Comparison of ENCODE assay signal across 7 mouse cellular contexts in the genomic region with DNA sequence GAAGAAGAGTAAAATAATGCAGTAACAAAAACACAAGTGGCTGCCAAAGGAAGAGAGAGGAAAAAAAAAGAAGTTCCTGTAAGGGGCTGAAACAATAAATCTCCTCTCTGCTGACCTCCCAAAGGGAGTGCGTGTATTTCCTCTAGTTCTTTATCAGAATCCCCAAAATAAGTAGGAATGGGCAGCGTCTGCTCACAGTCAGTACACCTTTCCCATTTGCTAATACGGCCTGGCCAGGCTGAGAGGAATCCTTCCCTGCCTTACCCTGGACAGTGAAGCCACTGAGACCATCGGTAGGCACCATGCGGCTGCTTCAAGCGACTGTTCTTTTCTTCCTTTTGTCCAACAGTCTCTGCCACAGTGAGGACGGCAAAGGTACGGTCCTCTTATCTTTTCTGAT. TPM values are rescaled to one million over a fixed set of nuclear protein-coding genes. Genes with fewer than 3 reads are reported as not detected.
DNase-seq lines count a peak whose midpoint lies in the region; ATAC-seq and TF ChIP-seq lines count a peak whose summit lies in the region.

A gene (plus strand): TSS at position 130 of the 400 bp plus-strand sequence.

- H3K27ac ChIP-seq in heart, embryonic 12.5 days (ENCODE audit: poor library complexity, severe bottlenecking), result peak within 1 kb of the TSS; percentile 81
- no peak within 1 kb of the TSS for H3K27ac ChIP-seq in stomach, postnatal 0 days (replicated peaks)

- no peak for TF ChIP-seq EP300 in stomach, postnatal 0 days (optimal IDR thresholded peaks at IDR 0.05)

- no peak within 1 kb of the TSS for H3K9ac ChIP-seq in heart, embryonic 12.5 days
- H3K9ac ChIP-seq in stomach, postnatal 0 days (ENCODE audit: low read length), result no peak within 1 kb of the TSS

- no peaks in the 10 kb centered on the region for H3K27me3 ChIP-seq in heart, embryonic 12.5 days (replicated peaks)
- no peaks in the 10 kb centered on the region for H3K27me3 ChIP-seq in stomach, postnatal 0 days (ENCODE audit: control insufficient read depth, insufficient read depth, low read length)

- WGBS in heart, embryonic 12.5 days, result 32% methylated on average over 8 of the region's 8 CpGs
- WGBS in stomach, postnatal 0 days, result 60% methylated on average over 8 of the region's 8 CpGs

- H3K4me1 ChIP-seq in heart, embryonic 12.5 days (replicated peaks), result no peaks in the 10 kb centered on the region
- no peaks in the 10 kb centered on the region for H3K4me1 ChIP-seq in stomach, postnatal 0 days (replicated peaks; ENCODE audit: control insufficient read depth, insufficient read depth)

- no peak for TF ChIP-seq CTCF in stomach, postnatal 0 days (IDR thresholded peaks at IDR 0.05; ENCODE audit: low read depth)

- no peaks in the 10 kb centered on the region for H3K9me3 ChIP-seq in heart, embryonic 12.5 days (replicated peaks)
- H3K9me3 ChIP-seq in stomach, postnatal 0 days (ENCODE audit: control insufficient read depth, low read length), result no peaks in the 10 kb centered on the region

- intact Hi-C loops in left cerebral cortex, postnatal 10 days (cut with DNase I), result no loop called here

- H3K36me3 ChIP-seq in heart, embryonic 12.5 days, result no peaks in the 10 kb centered on the region
- no peaks in the 10 kb centered on the region for H3K36me3 ChIP-seq in stomach, postnatal 0 days (ENCODE audit: control insufficient read depth, insufficient read depth, low read length)

- DNase-seq in adrenal gland, adult (ENCODE audit: inconsistent age in 2 of 2, low spot score in 1 of 2), result peak; percentile 21 to 54
- peak; percentile 20 for DNase-seq in adrenal gland, postnatal 10 days
- DNase-seq in kidney, adult 9 months, result peak; percentile 65
- DNase-seq in stomach, postnatal 0 days (ENCODE audit: low spot score), result no peak
- DNase-seq in cerebellum, adult 9-10 months, result no peak
- no peak for DNase-seq in left cerebral cortex, postnatal 10 days (ENCODE audit: extremely low spot score in 1 of 2, low spot score in 2 of 2)

- peak within 1 kb of the TSS; percentile 29 for H3K4me2 ChIP-seq in heart, embryonic 12.5 days
- no peak within 1 kb of the TSS for H3K4me2 ChIP-seq in stomach, postnatal 0 days (replicated peaks; ENCODE audit: low read depth)

- ATAC-seq in heart, embryonic 12.5 days (ENCODE audit: insufficient number of reproducible peaks, low FRiP score), result peak; percentile 36; the same call in 1 of the 2 replicates
- no peak for ATAC-seq in stomach, postnatal 0 days (ENCODE audit: low FRiP score, low TSS enrichment)

- peak within 1 kb of the TSS; percentile 40 for H3K4me3 ChIP-seq in heart, embryonic 12.5 days
- peak within 1 kb of the TSS; percentile 6 for H3K4me3 ChIP-seq in stomach, postnatal 0 days (ENCODE audit: low read depth, low read length)

RNA-seq across cellular contexts. Expression of the gene that starts here (rescaled TPM):
- total RNA-seq in adrenal gland, postnatal 10 days (2021), result 10 to 100 TPM; 75.9 to 78.0 TPM
- 73.8 and 75.8 TPM in 2 replicates for polyA plus RNA-seq in heart, embryonic 12.5 days (2016; fragmentation: Nextera tagmentation; extraction: Ambion mirVana)
- polyA plus RNA-seq in stomach, postnatal 0 days (2015; fragmentation: Nextera tagmentation; extraction: Ambion mirVana), result 18.8 and 19.0 TPM in 2 replicates
- total RNA-seq in left cerebral cortex, postnatal 10 days (2021), result 1 to 10 TPM; 5.7 to 6.3 TPM

Comparison
In these comparisons a context has a peak if more than half of its experiments do, and no peak if none do; other contexts are left out.
1. RNA of the gene that starts here (total RNA-seq): 75.9 to 78.0 TPM in adrenal gland, postnatal 10 days; 5.7 to 6.3 TPM in left cerebral cortex, postnatal 10 days; every median in the first group is over 10 times any median in the second.
2. DNase-seq: peak in adrenal gland, adult (2 of 2), adrenal gland, postnatal 10 days (single experiment) and kidney, adult 9 months (single experiment); none in stomach, postnatal 0 days (single experiment), cerebellum, adult 9-10 months (single experiment) and left cerebral cortex, postnatal 10 days (0 of 2).